Mouse (Mus musculus) embryonic facial prominence, embryonic 13.5 days (tissue): ENCODE data around the gene Mia2. TPM values are rescaled to one million over a fixed set of nuclear protein-coding genes. Genes with fewer than 3 reads are reported as not detected.
A peak's percentile ranks its signal among the peaks of the same experiment; 100 is the strongest.
"Not testable (repeated sequence)": the region's sequence is repeated elsewhere in the genome, so short reads cannot be mapped to it uniquely, and the experiment has no call there.

Source experiments
- ATAC-seq: fragments of 200-750 bp; cut with Nextera tagmentation; 2 replicates; pipeline ENCODE4 v1.8.0; 2017; ENCODE audit warnings: low read depth; ENCODE audit not compliant: insufficient number of reproducible peaks, insufficient read depth, low FRiP score, low TSS enrichment
- H3K27ac ChIP-seq: fragments of 300-500 bp; sonication (generic); 2 replicates; pipeline ENCODE4 v1.5.1; 2015; ENCODE audit warnings: moderate library complexity, mild to moderate bottlenecking, inconsistent platforms
- H3K27me3 ChIP-seq: fragments of 300-500 bp; sonication (generic); 2 replicates; pipeline ENCODE4 v1.6.1; 2015; ENCODE audit warnings: mild to moderate bottlenecking, inconsistent platforms
- H3K36me3 ChIP-seq: fragments of 300-500 bp; sonication (generic); 2 replicates; pipeline ENCODE4 v1.6.1; 2015; ENCODE audit warnings: mild to moderate bottlenecking, inconsistent platforms
- H3K4me1 ChIP-seq: fragments of 300-500 bp; sonication (generic); 2 replicates; pipeline ENCODE4 v1.6.1; 2015; ENCODE audit warnings: inconsistent platforms
- H3K4me2 ChIP-seq: fragments of 300-500 bp; sonication (generic); 2 replicates; pipeline ENCODE4 v1.6.1; 2015; ENCODE audit warnings: moderate library complexity, mild to moderate bottlenecking, inconsistent platforms
- H3K4me3 ChIP-seq: fragments of 300-500 bp; sonication (generic); 2 replicates; pipeline ENCODE4 v1.5.1; 2015; ENCODE audit warnings: mild to moderate bottlenecking, inconsistent platforms
- H3K9ac ChIP-seq: fragments of 300-500 bp; sonication (generic); 2 replicates; pipeline ENCODE4 v1.6.1; 2015; ENCODE audit warnings: mild to moderate bottlenecking, inconsistent platforms
- H3K9me3 ChIP-seq: fragments of 300-500 bp; sonication (generic); 2 replicates; pipeline ENCODE4 v1.6.1; 2016; ENCODE audit warnings: inconsistent platforms
- WGBS: fragments of 180-500 bp; shearing (Covaris S2); methylation state at CpG from one replicate; pipeline ENCODE4 v1.1.7; 2015; ENCODE audit warnings: mixed read lengths; 5-methylcytosine and 5-hydroxymethylcytosine counted together
- polyA plus RNA-seq: library from polyadenylated mRNA; unstranded; fragments of >200 nt; fragmentation: Nextera tagmentation; extraction: Ambion mirVana; gene quantifications from 2 replicates; pipeline ENCODE4 v1.2.1, GENCODE M21; 2015

The Mia2 gene
- 62.6 and 64.5 TPM in 2 replicates for polyA plus RNA-seq

DNA sequence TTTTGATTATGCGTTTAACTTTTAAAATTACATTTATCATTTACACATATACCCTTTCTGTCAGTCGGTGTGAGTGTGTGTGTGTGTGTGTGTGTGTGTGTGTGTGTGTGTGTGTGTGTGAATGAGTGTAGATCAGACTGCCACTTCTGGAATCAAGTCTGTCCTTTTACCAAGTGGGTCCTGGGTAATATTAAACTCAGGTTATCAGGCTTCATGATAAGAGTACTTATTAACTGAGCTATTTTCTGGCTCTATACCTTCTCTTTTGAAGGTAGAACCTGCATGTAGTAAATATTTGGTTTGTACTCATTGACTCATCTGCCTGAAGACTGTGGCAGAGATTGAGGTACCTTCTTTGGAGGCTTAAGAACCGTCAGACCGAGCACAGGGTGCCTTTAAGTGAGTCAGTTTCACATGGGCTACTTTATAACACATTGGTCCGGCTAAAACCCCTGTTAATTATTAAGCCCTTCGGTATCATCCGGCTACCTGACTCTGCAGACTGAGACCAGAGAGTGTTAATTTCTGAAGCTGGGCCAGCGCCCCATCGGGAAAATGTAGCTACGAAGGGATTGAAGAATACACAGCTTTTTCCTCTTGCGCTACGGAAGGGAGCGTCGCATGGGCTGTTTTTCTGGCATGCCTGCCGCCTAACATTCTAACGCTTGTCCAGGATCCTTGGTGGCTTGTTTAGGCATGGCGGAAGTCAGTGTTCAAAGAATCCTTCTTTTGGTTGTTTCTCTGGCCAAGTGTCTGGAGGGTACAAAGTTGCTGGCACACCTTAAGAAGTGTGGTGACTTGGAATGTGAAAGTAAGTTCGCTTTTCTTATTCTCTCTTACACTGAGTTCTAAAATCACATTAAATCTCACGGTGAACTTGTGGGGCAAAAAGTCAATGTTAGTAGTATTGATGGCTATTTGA is at the start of gene Mia2:
Mia2 (plus strand) TSS at position 696 of the 922 bp plus-strand sequence.
- no peaks in the 10 kb centered on the region for H3K27me3 ChIP-seq
- WGBS = 81% methylated on average over 19 of the region's 19 CpGs
- H3K27ac ChIP-seq = no peak within 1 kb of the TSS
- ATAC-seq = no peak
- no peaks in the 10 kb centered on the region for H3K36me3 ChIP-seq
- no peak within 1 kb of the TSS for H3K4me3 ChIP-seq
- H3K9me3 ChIP-seq = no peaks in the 10 kb centered on the region
- no peak within 1 kb of the TSS for H3K4me2 ChIP-seq
- H3K4me1 ChIP-seq = no peaks in the 10 kb centered on the region
- no peak within 1 kb of the TSS for H3K9ac ChIP-seq

DNA sequence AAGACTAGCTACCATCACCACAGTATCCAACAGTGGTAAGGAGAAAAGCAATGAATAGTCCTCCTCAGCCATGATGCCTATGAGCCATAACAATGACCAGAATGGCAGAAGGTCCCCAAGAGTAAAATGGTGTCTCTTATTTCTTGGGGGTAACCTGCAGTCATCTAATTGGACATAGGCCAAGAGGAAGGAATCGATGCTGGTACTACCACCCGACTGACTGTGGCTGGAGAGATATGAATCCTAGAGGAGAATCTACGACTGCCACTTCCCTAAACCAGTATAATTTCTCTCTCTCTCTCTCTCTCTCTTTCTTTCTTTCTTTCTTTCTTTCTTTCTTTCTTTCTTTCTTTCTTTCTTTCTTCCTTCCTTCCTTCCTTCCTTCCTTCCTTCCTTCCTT is 43.1 kb upstream of the Mia2 start:
- H3K9me3 ChIP-seq = no peaks in the 10 kb centered on the region
- no peak overlapping the region for H3K4me2 ChIP-seq
- H3K27ac ChIP-seq = no peak overlapping the region
- no peak overlapping the region for H3K4me3 ChIP-seq
- no peaks in the 10 kb centered on the region for H3K4me1 ChIP-seq
- WGBS = 93% methylated on average over 3 of the region's 3 CpGs
- H3K36me3 ChIP-seq = peaks cover 65% of the 10 kb centered on the region
- H3K27me3 ChIP-seq = no peaks in the 10 kb centered on the region
- no peak overlapping the region for H3K9ac ChIP-seq
- ATAC-seq = no peak

DNA sequence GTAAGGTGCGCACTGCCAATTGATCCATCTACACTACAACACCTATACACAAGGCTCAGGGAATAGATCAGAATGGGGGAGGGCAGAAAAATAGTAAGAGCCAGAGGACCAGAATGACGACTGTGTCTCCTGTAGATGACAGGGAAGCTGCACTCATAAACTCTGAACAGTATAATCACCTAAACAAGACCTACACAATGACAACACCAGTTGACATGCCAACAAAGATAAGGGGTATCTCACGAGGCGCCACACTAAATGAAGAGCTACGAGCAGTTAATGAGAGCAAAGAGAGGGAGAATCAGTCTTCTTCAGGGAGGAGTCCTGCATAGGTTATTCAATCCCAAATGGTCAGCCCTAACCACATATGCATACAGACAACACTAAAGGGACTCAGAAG is 42.4 kb upstream of the Mia2 start:
- Histone ChIP-seq H3K9me3 (no peaks in the 10 kb centered on the region), H3K27me3 (no peaks in the 10 kb centered on the region), H3K4me1 (no peaks in the 10 kb centered on the region), H3K36me3 (peaks cover 63% of the 10 kb centered on the region), H3K9ac (no peak overlapping the region), H3K4me2 (no peak overlapping the region), H3K27ac (no peak overlapping the region), H3K4me3 (no peak overlapping the region)
- ATAC-seq = no peak
- 93% methylated on average over 5 of the region's 5 CpGs for WGBS

DNA sequence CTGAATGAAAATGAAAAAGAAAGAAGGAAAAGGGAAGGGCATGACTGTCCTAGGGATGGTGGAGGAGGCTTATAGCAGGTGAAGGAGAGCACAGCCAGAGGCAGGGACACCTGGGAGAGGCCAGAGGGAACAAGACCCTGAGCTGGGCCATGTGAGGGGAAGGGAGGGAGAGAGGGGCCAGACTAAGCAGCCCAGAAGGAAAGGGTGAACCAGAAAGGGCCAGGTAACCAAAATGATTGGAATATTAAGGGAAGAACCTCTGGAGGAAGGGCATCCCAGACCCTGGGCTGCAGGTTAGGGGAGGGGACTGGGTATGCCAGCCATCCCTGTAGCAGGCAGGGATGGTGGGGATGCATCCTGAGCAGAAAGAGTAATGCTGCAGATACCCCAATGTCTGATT is 41.6 kb upstream of the Mia2 start:
- Histone ChIP-seq H3K27me3 (no peaks in the 10 kb centered on the region), H3K9ac (no peak overlapping the region), H3K4me2 (no peak overlapping the region), H3K36me3 (peaks cover 59% of the 10 kb centered on the region), H3K9me3 (no peaks in the 10 kb centered on the region), H3K27ac (no peak overlapping the region), H3K4me1 (peaks cover under 1% of the 10 kb centered on the region; the same call in 1 of the 2 replicates), H3K4me3 (no peak overlapping the region)
- ATAC-seq = no peak

DNA sequence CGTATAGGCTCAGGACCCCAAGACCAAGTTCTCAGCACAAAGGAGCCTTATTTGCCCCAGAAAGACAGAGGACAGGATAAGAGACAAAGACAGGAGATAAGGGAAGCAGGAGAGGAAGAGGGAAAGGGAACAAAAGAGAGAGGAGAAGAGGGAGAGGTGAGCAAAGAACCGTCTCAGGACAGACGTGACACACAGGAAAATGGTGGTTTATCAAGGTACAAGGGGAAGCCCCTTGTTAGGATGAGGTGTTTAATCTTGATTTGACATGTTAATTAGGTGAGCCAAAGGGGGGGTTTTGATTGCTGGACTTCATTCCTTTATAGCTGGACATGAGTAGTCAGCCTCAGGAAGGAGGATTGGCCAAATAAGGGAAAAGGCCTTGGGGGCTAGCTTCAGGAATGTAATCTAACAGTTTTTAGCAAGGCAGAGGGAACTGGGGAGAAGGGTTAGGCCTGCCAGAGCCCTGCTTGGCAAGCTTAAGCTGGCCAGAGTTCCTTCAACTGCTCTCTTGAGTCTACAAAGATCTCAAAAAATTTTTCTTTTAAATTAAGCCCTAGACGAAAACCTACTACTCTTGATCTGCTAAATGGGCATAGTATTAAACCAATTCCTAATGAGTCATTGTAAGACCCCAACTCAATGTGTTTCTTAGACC is 40.3 kb upstream of the Mia2 start:
- no peak overlapping the region for H3K9ac ChIP-seq
- WGBS = 78% methylated on average over 4 of the region's 4 CpGs
- no peak overlapping the region for H3K4me2 ChIP-seq
- H3K4me3 ChIP-seq = no peak overlapping the region
- H3K4me1 ChIP-seq = peaks cover 12% of the 10 kb centered on the region
- peaks cover 54% of the 10 kb centered on the region for H3K36me3 ChIP-seq
- ATAC-seq = no peak
- no peaks in the 10 kb centered on the region for H3K9me3 ChIP-seq
- no peak overlapping the region for H3K27ac ChIP-seq
- H3K27me3 ChIP-seq = no peaks in the 10 kb centered on the region

DNA sequence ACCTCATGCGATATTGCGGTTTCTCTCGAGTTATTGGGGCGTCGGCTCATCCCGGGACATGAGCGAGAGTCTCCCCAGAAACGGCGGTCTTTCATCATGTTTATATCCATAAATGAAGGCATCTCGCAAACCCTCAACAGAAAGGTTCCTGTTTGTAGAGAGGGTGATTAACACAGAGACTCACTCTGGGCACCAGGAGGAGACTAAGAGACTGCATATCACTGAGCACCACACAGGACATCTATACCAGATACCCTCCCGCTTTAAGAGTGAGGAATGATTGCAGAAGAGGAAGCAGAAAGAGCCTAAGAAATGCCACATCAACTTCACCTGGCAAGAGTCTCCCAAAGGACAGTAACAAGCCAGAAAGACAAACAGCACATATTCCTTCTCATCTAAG is 39.4 kb upstream of the Mia2 start:
- no peak overlapping the region for H3K9ac ChIP-seq
- no peak overlapping the region for H3K4me3 ChIP-seq
- ATAC-seq = no peak
- H3K27ac ChIP-seq = no peak overlapping the region
- peaks cover 54% of the 10 kb centered on the region for H3K36me3 ChIP-seq
- H3K4me2 ChIP-seq = no peak overlapping the region
- peaks cover 12% of the 10 kb centered on the region for H3K4me1 ChIP-seq
- no peaks in the 10 kb centered on the region for H3K27me3 ChIP-seq
- no peaks in the 10 kb centered on the region for H3K9me3 ChIP-seq
- 97% methylated on average over 11 of the region's 11 CpGs for WGBS

DNA sequence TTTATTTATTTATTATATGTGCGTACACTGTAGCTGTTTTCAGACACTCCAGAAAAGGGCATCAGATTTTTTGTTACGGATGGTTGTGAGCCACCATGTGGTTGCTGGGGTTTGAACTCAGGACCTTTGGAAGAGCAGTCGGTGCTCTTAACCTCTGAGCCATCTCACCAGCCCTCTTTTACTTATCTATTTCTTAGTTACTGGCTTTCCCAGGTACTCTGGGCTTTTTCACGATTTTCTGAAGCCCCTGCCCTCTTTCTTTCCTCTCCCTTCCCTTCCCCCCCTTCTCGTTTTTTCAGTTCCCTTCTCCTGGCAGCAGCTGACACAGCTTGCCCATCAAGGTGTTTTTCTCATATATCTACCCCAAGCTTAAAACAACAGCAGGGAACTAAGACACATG is 37.4 kb upstream of the Mia2 start:
- peaks cover 12% of the 10 kb centered on the region for H3K4me1 ChIP-seq
- not testable (repeated sequence) for H3K4me3 ChIP-seq, H3K4me2 ChIP-seq, ATAC-seq, H3K27ac ChIP-seq, H3K9me3 ChIP-seq, H3K27me3 ChIP-seq, H3K9ac ChIP-seq
- 86% methylated on average over 5 of the region's 5 CpGs for WGBS
- peaks cover 48% of the 10 kb centered on the region for H3K36me3 ChIP-seq

DNA sequence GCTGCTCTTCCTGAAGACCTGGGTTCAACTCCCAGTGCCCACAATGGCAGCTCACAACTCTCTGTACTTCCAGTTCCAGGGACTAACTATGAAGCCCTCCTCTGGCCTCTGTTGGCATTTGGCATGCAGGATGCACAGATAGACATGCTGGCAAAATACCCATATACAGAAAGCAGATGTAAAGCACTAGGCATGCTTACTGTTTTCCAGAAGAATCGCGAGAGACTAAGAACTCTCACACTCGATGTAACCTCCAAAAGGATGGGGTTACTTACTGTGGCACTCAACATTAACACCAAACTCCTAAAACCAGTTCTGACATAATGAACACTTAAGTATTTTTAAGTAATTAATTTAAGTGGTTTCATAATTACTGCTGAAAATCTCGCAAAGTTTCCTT is 35.3 kb upstream of the Mia2 start:
- Histone ChIP-seq H3K4me1 (peaks cover 12% of the 10 kb centered on the region), H3K9me3 (no peaks in the 10 kb centered on the region), H3K27ac (peak overlapping the region; percentile 94), H3K4me2 (peak overlapping the region; percentile 77), H3K9ac (peak overlapping the region; percentile 90), H3K4me3 (peak overlapping the region; percentile 74), H3K27me3 (no peaks in the 10 kb centered on the region), H3K36me3 (peaks cover 33% of the 10 kb centered on the region)
- ATAC-seq = no peak
- 40% methylated on average over 4 of the region's 4 CpGs for WGBS

DNA sequence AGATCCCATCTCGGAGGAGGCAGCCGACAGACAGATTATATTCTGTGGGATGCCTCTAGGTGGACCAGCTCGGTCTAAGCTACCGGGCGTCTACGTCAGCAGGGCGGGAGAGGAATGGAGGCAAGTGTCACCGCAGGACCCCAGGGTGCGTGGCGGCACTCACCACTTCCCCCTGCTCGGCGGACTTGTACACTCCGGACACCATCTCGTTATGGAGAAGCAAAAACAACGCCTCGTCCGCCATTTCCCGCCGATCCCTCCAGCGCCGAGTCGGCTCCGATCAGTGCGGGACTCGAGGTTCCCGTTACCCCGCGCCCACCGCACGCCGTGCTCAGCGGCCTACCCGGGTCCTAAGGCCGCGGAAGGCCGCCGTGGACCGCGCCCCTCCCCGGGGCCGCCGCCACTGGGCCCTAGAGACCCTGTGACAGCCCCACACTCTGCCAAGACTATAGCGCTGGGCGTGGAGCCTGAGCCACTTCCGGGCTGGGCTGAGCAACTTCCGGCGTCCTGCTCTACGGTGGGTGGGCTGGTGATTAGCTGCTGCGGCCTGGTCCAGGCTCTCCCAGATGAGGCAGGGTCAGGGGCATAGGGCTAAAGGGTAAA is 34.5 kb upstream of the Mia2 start, which contains the start of gene Trappc6b:
Trappc6b (minus strand) TSS at position 480 of the 603 bp plus-strand sequence.
- Histone ChIP-seq H3K9me3 (no peaks in the 10 kb centered on the region), H3K27me3 (no peaks in the 10 kb centered on the region), H3K27ac (peak within 1 kb of the TSS; percentile 94), H3K4me3 (peak within 1 kb of the TSS; percentile 74), H3K4me2 (peak within 1 kb of the TSS; percentile 77), H3K4me1 (peaks cover 15% of the 10 kb centered on the region), H3K36me3 (peaks cover 25% of the 10 kb centered on the region), H3K9ac (peak within 1 kb of the TSS; percentile 90)
- ATAC-seq = peak; percentile 91
- WGBS = under 1% methylated on average over 49 of the region's 49 CpGs

DNA sequence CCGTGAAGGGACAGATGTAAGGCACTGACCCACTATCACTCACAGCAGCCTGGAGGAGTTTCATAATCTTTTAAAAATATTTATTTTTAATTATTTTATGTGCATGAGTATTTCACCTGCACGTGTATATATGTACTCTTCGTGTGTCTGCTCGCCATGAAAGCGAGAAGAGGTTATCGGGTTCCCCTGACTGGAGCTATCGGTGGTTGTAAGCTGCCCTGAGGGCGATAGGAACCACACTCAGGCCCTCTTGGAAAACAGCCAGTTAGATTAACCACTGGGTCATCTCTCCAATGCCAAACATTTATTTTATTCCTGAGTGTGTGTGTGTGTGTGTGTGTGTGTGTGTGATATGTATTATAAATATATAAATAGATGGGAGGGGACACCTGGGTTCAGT is 30.8 kb upstream of the Mia2 start:
- peaks cover 18% of the 10 kb centered on the region for H3K36me3 ChIP-seq
- WGBS = 69% methylated on average over 8 of the region's 8 CpGs
- no peak overlapping the region for H3K4me2 ChIP-seq
- H3K27me3 ChIP-seq = no peaks in the 10 kb centered on the region
- H3K27ac ChIP-seq = no peak overlapping the region
- no peaks in the 10 kb centered on the region for H3K9me3 ChIP-seq
- H3K4me3 ChIP-seq = no peak overlapping the region
- no peak overlapping the region for H3K9ac ChIP-seq
- peaks cover 13% of the 10 kb centered on the region for H3K4me1 ChIP-seq
- no peak for ATAC-seq

DNA sequence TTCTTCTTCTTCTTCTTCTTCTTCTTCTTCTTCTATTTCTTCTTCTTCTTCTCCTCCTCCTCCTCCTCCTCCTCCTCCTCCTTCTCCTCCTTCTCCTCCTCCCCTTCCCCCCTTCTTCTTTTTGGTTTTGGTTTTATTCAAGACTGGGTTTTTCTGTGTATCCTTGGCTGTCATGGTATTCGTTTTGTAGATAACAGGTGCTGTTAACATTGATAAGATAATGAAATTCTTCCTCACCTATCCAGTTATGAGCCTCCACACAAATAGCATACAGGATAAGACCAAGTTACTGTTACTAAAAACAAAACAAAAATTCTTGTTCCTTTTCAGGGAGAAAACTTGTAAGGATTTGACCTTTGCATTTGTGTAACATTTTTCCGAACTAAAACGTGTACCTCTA is 29.8 kb upstream of the Mia2 start:
- H3K36me3 ChIP-seq = peaks cover 28% of the 10 kb centered on the region
- H3K4me2 ChIP-seq = peak overlapping the region; percentile 68
- H3K4me1 ChIP-seq = peaks cover 9% of the 10 kb centered on the region; the same call in 1 of the 2 replicates
- H3K4me3 ChIP-seq = peak overlapping the region; percentile 98; the same call in 1 of the 2 replicates
- H3K27me3 ChIP-seq = no peaks in the 10 kb centered on the region
- H3K9me3 ChIP-seq = no peaks in the 10 kb centered on the region
- H3K27ac ChIP-seq = peak overlapping the region; percentile 93
- H3K9ac ChIP-seq = peak overlapping the region; percentile 100
- ATAC-seq = no peak
- 72% methylated on average over 3 of the region's 3 CpGs for WGBS
